Mouse (Mus musculus) kidney, adult 2 months (tissue): ENCODE measurements around the gene Sgce.

Source experiments
- CTCF ChIP-seq: fragments of 200-500 bp; conservative IDR thresholded peaks from 2 replicates; pipeline ENCODE4 v1.5.1; 2011; ENCODE audit warnings: low read depth, mild to moderate bottlenecking, control low read depth, low read length, moderate library complexity, mixed read lengths; ENCODE audit not compliant: insufficient read depth, insufficient read length
- POLR2A ChIP-seq: fragments of 200-500 bp; IDR thresholded peaks from one replicate; pipeline ENCODE4 v1.6.1; 2011; ENCODE audit warnings: low read depth, low read length, control low read depth

DNA sequence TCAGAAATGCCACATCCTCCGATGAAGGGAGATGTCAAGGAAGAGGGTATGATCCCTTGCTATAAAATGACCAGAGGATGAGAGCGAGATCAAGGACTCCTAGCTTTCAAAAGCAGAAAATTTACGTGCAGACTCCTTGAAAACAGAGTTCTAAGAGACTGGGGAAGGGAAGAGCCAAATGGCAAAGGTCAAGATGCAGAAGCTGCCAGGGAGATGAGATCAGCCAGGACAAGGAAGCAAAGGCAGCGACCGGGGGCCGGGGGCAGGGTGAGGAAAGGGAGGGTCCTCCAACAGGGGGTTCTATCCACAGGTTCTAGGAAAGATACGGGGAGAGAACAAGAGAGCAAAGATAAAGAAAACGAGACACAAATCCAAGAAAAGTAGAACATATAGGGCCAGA is 15.3 kb downstream of the Sgce start:
- TF ChIP-seq POLR2A, result no peak
- TF ChIP-seq CTCF, result no peak
